Mouse (Mus musculus): ENCODE results near the gene Tnnt3.

Tnnt3 gene

DNA sequence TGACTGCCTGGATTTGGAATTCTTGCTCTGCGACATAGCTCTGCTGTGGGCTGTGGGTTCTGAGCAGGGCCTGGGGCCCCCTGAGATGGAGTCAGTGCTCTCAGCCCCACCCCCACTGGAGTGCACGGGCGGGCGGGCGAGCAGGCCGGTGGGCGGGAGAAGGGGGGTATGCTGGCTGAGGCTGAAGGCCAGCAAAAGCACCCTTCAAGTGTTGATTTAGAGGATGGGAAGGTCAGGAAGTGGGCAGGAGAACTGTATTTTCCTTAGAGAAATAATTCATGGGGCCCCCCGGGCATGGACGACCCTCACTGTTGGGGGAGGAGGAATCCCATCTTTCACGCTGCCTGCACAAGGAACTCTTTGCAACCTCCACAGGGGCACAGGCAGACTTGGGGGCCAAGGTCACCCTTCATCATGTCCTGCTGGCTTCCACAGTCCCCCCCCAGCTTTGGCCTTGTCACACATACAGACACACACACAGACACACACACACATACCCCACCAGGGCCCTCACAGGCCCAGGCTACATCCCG is 44.2 kb downstream of the Tnnt3 start:
- DNase-seq (ENCODE audit: low spot score) = no peak

DNA sequence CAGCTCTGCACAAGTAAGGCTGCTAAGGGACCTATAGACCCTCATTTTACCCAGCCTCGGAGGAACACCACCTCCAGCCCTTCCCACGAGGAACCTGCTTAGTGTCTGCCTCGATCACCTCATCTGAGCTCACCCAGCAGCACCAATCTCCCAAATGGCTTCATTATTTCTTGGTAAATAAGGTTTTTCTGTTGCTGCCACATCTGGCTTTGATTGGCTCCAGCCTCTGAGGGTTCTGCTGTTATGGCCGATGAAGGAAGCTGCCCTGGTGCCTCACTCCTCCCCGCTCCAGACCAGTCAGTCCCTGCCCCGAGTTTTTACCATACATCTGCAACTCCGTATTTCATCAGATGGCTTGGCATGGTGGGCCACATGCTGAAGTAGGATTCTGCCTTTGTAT is 47.3 kb downstream of the Tnnt3 start:
- DNase-seq (ENCODE audit: low spot score) = no peak

DNA sequence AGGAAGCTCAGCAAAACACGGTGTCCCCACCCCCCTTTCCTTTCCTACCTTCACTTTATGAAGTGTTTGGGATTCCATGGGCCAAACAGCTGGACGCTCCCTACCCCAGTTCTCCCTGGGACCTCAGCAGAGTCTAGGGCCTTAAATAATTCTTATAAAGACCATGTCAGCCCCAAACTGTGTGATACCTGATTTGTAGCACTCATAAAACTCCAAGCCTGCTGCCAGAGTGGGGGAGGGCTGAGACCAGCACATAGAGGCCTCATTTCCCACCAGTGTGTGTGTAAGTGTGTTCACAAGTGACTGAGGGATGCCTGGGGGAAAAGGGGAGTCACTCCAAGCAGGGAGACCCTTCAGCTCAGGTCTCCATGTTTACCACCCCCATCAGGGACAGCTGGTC is 49.2 kb downstream of the Tnnt3 start:
- DNase-seq (ENCODE audit: low spot score) = no peak

DNA sequence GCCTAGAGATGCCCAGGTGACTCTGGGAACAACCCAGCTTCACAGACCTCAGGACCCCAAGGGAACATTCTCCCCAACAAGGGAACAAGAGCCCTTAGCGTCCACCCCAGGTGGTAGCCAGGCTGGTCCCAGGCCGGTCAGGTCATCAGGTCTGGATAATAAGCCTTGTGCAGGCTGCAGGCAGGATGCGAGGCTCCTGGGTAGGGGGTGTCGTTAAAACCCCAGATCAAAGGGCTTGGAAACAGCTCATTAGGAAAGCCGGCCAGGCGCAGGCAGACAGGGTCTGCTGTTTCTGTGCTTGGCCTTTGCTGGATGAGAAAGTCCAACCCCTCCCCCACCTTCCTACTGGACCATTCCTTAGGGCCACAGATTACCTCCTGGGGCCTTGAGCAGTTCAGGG is 50.1 kb downstream of the Tnnt3 start:
- no peak for DNase-seq (ENCODE audit: low spot score)

DNA sequence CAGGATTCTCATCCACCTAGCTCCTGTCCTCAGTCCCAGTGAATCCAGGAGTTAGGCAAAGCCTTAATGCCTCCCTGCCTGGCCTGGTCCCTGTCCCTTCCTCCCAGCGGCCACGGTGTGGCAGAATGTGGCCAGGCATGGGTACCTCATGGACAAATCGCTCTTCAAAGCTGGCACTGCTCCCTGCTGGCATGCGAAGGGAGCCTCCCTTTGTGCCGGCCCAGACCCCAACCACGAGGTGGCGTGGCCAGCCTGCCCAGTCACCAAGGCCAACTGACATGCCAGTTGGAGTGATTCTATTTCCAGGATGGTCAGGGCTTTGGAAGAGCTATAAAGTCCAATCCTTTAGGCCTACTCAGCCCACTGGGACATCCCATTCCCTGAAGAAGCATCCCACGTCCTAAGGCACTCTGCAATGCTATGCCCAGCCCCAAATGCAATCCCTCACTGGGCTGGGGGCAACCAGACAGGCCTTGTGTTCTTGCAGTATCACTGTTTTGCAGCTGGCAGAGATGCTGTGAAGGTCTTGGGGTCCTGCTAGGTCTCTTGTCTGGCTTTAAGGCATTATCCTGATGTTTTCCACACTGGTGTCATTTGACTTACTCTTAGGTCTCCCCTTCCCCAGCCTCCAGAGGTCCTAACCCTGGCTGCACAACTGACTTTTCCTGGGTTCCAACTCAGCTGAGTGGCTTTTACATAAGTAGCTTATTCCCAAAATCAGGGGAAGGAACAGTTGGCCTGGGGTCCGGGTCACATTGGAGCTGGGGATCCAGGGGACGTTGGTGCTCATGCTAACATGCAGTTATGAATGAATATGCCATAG is 51.5 kb downstream of the Tnnt3 start:
- DNase-seq (ENCODE audit: low spot score) = no peak

DNA sequence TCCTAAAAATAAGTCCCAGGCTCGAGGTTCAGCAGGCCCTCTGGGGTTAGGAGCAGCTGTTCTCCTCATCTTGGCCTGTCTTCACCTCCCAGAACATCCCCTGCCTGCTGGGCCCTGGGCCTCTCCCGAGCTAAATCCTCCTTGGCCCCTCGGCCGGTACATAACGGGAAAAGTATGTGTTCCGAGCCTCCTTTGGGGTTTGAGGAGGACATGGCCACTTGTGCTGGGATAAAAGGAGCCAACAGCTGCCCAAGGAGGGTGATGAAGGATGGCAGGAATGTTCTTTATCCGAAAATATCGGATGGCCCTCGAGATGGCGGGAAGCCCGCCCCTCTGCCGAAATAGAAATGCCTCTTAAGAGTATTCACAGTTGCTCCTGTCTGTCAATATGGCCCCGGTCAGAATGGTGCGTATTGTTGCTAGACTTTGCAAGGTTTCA is 52.3 kb downstream of the Tnnt3 start:
- no peak for DNase-seq (ENCODE audit: low spot score)

DNA sequence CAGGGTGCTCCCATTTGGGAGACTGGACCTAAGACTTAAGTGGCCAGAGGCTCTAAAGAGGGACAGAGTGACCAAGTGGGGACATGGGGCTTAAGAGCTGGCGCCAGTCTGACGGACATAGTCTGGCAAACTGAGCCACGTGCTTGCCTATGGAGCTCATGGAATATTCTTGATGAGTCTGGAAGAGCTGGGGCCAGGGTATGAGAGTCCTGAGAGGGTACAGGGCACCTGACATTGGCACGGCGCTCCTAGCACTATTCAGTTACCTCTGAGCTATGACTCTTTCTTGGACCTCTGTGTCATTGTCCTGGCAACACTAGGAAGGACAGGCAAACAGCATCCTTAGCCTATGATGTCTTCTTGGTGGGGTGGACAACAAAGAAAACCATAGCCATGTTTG is 53.1 kb downstream of the Tnnt3 start:
- DNase-seq (ENCODE audit: low spot score) = no peak

DNA sequence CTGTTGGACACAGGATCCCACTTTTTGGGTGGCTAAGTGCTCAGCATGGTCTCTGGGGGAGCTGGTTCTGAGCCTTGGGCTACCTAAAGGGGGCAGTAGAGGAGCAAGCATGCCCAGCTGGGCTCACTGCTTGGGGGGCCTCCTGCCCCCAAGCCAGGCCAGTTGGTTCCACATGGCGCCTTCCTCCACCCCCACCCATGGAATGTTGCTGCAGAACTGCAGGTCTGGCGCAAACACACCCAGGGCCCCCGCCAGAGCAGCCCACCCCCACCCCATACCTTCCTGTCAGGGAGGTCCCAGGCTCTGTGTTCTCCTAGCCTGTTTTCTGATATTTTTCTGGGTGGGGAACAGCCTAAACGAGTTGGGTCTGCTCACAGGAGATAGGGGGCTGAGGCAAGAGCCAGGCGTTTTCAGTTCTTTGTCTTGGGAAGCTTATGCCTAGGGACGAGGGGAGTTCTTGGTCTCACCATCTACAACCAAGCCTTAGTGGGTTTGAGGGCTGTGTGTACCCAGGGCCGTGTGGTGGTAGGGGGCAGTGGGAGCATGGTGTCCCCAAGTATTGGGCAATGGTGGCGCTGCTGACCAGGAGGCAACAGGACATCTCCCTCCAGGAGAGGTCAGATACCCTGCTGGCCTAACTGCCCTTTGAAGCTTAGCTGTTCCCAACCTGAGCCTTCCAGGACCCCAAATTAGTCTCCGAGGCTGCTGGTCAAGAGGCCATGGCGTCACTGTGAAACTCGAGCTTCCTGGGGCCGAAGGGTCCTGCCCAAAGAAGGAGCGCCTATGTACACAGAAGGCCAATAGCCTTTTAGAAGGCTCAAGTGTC is 54.2 kb downstream of the Tnnt3 start:
- DNase-seq (ENCODE audit: low spot score) = no peak

DNA sequence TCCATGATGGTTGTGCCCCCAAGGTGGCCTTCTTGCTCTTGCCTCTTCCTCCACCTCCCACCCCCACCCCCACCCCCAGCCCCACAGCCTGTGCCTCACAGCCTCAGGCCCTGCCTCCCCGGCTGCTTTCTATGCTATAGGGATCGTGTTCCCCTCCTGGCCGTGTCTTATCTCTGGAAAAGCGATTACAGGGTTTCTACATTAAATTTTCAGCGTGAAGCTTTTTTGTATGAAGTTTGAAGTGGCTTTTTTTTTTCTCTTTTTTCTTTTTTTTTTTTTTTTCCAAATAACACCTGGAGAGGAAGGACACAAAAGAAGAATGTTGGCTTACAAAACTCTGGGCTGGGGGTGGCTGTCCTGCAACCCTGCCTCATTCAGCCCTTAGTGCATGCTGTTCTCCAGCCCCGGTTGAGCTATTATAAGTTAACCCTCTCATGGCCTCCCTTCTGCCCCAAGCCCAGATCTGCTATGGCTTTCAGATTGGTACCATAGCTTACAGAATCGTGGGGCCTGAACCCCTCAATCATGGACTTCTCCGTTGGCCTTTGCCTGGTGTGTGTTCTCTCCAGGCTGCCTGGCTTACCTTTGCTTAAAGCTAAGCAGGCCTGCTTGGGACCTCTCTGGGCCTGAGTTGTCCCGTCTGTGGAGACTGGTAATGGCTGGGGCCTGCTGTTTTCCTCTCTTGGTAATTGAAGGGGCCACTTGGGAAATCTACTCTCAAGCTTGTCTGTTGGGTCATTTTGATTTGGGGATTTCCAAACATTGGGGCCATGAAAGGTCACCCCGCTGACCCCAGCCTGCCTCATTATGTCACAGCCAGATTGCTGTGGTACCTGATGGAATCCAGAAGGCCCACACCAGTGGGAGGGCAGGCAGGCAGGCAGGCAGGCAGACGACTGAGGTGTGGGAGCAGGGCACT is 55.0 kb downstream of the Tnnt3 start:
- DNase-seq (ENCODE audit: low spot score) = no peak

DNA sequence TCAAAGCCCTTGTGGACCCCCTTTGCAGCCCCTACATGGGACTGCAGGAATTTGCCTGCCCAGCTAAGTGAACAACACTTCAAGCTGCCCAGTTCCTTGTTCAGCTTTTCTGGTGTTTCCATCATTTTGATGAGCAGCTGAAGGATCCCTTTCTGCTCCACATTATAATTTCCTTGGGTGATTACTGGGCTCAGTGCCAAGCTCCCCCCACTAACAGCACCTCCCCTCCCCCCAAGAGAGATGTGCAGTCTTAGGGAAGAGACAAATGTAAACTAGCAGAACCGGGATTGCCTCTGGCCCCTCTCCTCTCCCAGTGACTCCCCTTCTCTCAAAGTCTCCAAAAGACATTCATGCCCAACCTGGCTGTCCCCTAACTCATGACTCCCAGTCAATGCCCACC is 56.0 kb downstream of the Tnnt3 start:
- DNase-seq (ENCODE audit: low spot score) = no peak

DNA sequence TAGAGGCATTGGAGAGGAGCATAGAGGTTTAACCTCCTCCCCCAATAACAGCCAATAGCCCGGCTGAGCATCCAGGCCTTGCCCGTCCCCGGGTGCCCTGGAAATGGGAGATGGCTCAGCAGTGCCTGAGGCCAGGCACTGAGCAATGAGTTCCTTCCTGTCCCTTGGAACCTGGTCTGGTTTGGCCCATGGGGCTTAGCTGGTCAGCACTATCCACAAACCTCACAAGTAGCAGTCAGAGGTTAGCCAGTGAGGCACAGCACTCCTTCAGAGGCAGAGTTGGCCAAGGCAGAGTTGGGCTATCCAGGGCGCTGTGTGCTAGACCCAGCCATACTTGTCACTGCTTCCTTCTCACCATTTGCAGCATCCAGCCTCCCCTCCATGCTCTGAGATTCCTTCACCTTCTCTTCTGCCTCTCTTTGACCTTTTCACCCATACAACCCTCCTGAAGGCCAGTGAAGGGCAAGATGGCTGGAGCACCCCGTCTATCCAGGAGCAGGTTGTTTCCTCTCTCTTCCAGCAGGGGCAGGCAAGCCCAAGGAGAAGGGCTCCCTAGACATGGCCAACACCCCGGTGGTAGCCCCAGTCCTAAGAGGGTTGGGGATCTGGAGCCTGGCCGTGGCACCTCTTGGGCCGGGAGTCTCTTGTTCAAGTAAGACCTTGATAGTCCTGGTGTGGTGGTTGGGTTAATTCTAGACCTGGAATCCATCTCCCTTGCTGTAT is 56.9 kb downstream of the Tnnt3 start:
- DNase-seq (ENCODE audit: low spot score) = no peak

DNA sequence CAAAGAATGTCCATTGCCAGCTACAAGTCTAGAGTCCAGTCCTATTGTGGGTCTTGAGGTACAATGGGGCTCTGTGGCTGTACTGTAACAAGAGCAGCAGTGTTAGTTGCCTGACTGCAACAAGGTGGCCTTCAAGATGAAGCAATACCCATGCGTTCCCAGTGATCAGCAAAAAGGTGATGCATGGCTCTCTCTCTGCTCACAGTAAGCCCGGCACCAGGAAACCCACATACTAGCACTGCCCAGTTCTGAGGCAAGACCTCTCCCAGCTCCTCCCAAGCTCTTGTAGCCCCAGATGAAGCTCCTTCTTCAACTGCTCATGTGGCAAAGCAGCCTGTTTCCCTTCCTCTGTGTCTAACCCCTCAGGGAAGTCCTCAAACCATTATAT is 57.4 kb downstream of the Tnnt3 start:
- DNase-seq (ENCODE audit: low spot score) = no peak

DNA sequence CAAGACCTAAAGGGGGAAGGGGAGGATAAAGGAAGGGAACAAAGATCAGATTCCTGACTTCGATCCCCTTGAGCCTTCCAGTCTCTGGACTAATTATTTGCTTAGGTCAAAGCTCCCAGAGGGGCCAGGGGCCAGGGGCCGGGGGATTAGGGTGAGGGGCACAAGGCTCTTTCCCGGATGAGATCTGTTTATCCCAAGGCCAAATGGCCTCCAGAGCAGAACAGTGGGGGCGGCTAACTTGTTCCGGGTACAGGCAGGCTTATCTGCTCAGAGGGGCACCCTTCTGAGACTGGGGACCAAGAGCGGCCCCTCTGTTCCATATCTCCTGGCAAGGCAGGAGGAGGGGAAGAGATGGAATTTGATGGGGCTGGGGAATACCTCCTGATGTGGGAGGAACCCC is 59.1 kb downstream of the Tnnt3 start:
- DNase-seq (ENCODE audit: low spot score) = no peak

DNA sequence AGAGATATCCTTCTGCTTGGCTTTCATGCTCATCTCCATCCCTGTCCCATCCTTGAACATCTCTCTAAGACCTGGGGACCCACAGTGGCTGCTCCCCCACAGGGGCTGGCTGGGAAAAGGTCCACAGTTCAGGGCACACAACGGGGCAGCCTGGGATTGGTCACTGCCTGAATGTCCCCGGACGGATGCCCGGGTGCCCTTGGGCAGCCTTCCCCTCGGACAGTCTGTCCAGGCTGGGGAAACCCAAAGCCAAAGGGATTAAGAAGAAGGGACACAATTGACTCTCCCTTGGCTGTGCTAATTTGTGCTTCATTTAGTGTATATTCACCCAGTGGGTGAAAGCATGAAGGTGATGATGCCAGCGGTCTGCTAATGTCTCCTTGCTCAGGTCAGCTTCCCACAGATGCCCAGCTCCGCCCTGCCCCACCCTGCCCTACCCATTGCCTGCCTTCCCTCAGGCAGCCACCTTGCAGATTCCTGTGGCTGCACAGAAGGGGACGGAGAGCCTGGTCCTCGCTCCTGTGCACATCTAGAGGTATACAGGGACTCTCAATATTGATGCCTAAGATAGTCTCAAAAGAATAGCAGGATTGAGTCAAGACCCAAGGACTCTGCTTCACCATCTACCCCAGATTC is 60.0 kb downstream of the Tnnt3 start:
- DNase-seq (ENCODE audit: low spot score) = no peak

DNA sequence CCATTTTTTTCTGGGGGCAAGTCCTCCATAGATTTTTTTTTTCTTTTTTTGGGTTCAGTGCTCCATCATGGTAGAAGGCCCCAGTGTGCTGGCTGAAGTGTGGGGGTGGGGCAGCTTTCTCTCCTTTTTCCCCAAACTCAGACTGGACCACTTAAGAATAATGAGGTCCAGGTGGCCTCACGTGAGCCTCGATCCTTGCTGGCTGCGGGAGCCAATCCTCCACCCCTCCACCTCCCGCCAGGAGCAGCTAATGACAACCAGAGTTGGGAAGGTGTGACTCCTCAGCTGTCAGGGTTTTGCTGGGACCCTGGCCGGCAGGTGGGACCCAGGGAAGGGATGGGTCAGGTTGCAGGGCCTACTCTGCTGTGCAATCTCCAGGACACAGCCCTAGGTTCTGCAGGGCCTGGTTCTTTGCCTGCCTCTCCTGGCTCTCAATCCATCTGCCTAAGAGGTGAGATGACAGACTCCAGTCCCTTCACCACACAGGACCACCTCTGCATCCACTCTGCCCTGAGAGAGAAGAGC is 61.1 kb downstream of the Tnnt3 start:
- no peak for DNase-seq (ENCODE audit: low spot score)

DNA sequence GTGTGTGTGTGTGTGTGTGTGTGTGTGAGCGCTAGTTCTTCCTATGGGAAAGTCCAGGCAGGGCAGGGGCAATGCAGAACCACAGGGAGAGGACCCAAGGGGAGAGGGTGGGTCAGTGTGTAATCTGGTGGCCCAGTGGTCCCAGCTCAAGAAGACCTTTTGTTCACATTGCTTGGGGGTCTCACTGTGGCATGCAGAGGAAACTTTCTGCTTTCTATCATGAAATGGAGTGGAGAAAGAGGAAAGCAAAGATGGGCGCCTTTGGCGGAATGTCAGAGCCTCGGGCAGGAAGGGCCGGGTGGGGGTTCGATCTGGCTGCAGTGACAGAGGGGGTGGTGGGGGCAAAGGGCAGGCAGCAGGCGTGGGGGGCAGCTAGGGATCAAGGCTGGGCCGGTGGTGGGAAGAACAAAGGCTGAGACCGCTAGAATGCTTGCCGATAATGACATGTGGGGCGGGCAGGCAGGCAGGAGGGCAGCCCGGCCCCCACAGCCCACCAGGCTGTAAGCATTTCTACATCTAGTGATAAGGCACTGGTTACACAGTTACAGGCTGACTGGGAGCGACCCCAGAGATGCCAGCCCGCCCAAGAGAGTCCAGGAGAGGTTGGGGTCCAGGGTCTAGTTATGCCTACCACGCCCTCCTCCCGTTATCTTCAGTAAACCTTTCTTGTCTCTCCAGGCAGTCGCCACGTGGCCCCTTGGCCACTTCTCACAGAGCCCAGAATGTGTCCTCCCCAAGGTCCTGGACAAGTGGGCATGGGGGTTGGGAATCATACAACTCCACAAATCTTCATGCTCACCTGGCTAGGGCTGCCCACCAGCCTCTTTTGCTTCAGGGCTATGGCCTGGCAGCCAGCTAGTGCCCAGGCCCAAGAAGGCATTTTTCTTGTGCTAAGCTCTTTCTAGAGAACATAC is 62.6 kb downstream of the Tnnt3 start:
- no peak for DNase-seq (ENCODE audit: low spot score)

DNA sequence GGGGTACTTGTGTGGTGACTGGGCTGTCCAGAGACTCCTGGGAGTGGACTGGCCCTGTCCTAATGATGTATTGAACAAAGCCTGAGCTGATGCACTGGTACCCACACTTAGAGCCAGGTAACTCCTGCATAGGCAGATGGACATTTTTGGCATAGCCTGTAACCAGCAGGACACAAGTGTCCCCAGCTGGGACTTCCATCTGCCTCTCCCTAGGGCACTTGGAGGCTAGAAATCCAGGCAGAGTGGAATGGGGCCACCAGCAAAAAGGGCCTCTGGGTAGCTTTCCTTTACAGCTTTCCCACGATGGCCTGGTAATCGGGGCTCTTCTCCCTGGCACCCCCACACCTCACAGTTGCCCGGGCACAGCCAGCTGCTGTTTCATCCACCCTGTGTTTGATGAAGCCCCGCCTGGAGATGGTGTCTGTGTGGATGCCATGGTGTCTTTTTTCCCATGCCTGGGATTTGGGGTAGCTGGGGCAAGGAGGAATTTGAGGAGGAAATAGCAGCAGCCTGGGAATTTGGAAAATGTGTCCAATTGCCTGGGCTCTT is 63.3 kb downstream of the Tnnt3 start:
- DNase-seq (ENCODE audit: low spot score) = no peak

DNA sequence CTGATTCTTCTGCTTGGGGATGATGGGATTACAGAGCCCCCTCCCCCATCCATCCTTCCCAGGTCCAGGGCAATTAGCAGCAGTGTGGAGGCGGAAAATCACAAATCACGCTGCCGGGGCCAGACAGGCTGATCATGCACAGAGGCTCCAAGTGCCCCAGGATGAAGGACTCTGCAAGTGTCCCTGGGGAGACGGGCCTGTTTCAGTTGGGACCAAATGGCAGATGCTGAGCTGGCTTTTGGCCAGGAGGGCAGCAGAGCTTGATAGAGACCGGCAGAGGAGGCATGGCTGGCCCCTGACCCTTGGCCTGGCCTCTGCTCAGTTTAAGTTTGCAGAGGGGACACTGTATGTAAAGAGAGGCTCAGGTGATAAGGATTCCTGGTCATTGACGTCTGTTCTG is 64.5 kb downstream of the Tnnt3 start:
- DNase-seq (ENCODE audit: low spot score) = no peak

DNA sequence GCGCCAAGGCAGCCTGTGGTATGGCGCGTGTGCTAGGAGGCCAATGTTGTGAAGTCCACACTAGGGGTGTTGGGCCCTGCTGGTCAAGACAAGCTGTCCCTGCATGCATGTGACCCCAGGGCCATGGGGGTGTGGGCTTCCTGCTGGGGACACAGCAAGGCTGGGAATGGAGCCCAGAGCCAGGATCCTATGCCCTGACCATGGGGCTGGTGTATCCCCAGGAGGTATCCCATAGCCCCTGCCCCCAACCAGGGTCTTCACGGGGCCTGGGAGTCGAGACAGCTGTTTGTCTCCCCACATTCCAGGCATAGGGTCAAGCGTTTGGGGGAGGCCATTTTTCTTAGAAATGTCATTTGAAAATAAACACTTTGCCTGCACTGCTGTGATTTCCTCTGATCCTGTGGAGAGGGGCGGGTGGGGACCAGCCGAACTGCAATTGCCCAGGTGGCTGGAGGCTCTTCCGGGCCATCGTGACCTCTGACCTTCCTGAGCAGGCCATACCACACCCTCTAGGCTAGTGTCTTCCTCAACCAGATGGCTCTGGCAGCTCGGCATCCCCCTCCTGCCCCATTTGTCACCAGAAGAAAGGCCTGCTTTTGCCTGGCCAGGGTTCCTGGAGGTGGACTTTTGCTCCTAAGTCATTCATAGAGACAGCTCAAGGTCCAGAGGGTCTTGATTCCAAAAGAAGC is 66.5 kb downstream of the Tnnt3 start:
- DNase-seq (ENCODE audit: low spot score) = no peak

Measured in urinary bladder, postnatal 25 days (tissue).